Mouse (Mus musculus): Measurements from ENCODE around the gene Lag3.

- TF ChIP-seq CTCF (IDR thresholded peaks at IDR 0.05; ENCODE audit: control insufficient read depth, insufficient read depth, low read length): no peak
- no peak for TF ChIP-seq POLR2A (IDR thresholded peaks at IDR 0.05; ENCODE audit: borderline replicate concordance, control insufficient read depth, low read depth, low read length)
Measured at GRCm38 (mm10) chr6:124874348-124874747, 37.2 kb downstream of the Lag3 start.

Data from bone marrow, adult 2 months (tissue).